Mouse (Mus musculus): ENCODE measurements around the gene Hmg20b.

DNA sequence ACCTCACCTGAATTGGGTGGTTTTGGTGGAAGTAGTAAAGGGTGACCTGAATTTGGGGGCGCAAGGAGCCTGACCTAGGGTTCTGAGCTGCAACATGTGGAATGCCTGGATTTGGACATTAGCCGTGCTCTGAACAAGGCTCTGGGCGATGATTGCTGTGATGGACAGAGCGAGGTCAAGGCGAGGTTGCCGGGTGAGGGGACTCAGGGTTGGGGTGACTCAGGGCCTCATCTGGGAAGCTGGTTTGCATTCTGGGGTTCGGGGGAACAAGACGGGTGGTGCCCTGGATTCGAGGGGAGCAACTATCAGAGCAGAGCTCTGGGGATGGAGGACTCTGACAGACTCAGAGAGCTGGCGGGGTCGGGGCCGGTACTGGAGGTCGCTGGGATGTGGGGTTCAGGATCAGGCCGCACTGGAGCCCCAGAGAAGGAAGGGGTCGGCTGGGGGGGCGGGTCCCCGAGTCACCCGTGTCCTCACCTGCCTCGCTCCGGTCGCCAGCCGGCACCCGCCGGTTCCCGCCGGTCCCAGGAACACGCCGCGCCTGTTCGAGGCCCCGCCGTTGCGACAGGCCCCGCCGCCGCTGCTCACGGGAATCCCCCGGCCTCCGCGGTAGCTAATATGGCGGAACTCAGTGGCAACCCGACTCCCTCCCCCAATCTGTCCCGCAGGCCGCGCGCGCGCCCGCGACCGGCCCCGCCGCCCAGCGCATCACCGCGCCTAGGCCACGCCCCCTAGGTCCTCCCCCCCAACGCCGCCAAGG is 27.7 kb upstream of the Hmg20b start, which contains the start of gene Fzr1:
- peak; percentile 76 for TF ChIP-seq POLR2A (IDR thresholded peaks at IDR 0.05; ENCODE audit: insufficient read length, low read depth)
- no peak for TF ChIP-seq TCF12 (IDR thresholded peaks at IDR 0.05; ENCODE audit: insufficient read depth, poor library complexity, severe bottlenecking)

Data from myocyte (in vitro differentiated cells).